Mouse (Mus musculus) MEL (cell line): ENCODE measurements at regions not wholly inside any gene's neighbourhood (a gene's known extent, or its start where the extent isn't known, plus 50 kb on each side); places are given as distances from the start of the nearest gene placed in this dataset.

Experiments
- CHD2 ChIP-seq: IDR thresholded peaks from 2 replicates; pipeline ENCODE4 v1.6.1; 2011; ENCODE audit warnings: low read length, improper control_type of control experiment
- CTCF ChIP-seq, 3 experiments: IDR thresholded peaks in 2 of 3; conservative IDR thresholded peaks in 1 of 3; 2 replicates each; pipeline ENCODE4 v1.5.1; 2011 to 2012; ENCODE audit warnings: low read length in 3 of 3, low read depth in 2 of 3, mild to moderate bottlenecking in 2 of 3, improper control_type of control experiment in 1 of 3, inconsistent platforms in 1 of 3, mixed read lengths in 1 of 3, moderate library complexity in 1 of 3; ENCODE audit not compliant: control insufficient read depth in 1 of 3, insufficient read depth in 1 of 3, poor library complexity in 1 of 3, severe bottlenecking in 1 of 3
- E2F4 ChIP-seq: IDR thresholded peaks from 2 replicates; pipeline ENCODE4 v1.6.1; 2011; ENCODE audit warnings: low read depth, low read length, improper control_type of control experiment, borderline replicate concordance
- EP300 ChIP-seq, 2 experiments: IDR thresholded peaks; 2 replicates each; pipeline ENCODE4 v1.6.1; 2011; ENCODE audit warnings: improper control_type of control experiment in 2 of 2, low read length in 2 of 2, low read depth in 1 of 2, mild to moderate bottlenecking in 1 of 2
- HCFC1 ChIP-seq: IDR thresholded peaks from 2 replicates; pipeline ENCODE4 v1.6.1; 2012; ENCODE audit warnings: low read depth, mild to moderate bottlenecking, inconsistent platforms, low read length, improper control_type of control experiment, moderate library complexity
- MAFK ChIP-seq: IDR thresholded peaks from 2 replicates; pipeline ENCODE4 v1.6.1; 2011; ENCODE audit warnings: low read depth, mild to moderate bottlenecking, low read length, improper control_type of control experiment, borderline replicate concordance
- MAX ChIP-seq: IDR thresholded peaks from 2 replicates; pipeline ENCODE4 v1.6.1; 2011; ENCODE audit warnings: low read length, improper control_type of control experiment
- MYC ChIP-seq: IDR thresholded peaks from 2 replicates; pipeline ENCODE4 v1.6.1; 2011; ENCODE audit warnings: low read depth, mild to moderate bottlenecking, low read length, improper control_type of control experiment, moderate library complexity
- NRF1 ChIP-seq: IDR thresholded peaks from 2 replicates; pipeline ENCODE4 v1.6.1; 2014; ENCODE audit warnings: low read depth, mild to moderate bottlenecking, inconsistent platforms, low read length, improper control_type of control experiment, moderate library complexity; ENCODE audit not compliant: poor library complexity, insufficient read depth, severe bottlenecking
- RCOR1 ChIP-seq: IDR thresholded peaks from 2 replicates; pipeline ENCODE4 v1.6.1; 2012; ENCODE audit warnings: low read depth, mild to moderate bottlenecking, inconsistent platforms, low read length, improper control_type of control experiment
- TAL1 ChIP-seq: IDR thresholded peaks from 2 replicates; pipeline ENCODE4 v1.6.1; 2012; ENCODE audit warnings: mild to moderate bottlenecking, inconsistent platforms, low read length, moderate library complexity, mixed read lengths
- USF1 ChIP-seq: IDR thresholded peaks from 2 replicates; pipeline ENCODE4 v1.6.1; 2014; ENCODE audit warnings: low read depth, mild to moderate bottlenecking, inconsistent platforms, low read length, improper control_type of control experiment, moderate library complexity
- ZC3H11A ChIP-seq: IDR thresholded peaks from 2 replicates; pipeline ENCODE4 v1.6.1; 2012; ENCODE audit warnings: low read depth, mild to moderate bottlenecking, inconsistent platforms, low read length, improper control_type of control experiment

- no peak for TF ChIP-seq CTCF (IDR thresholded peaks at IDR 0.05 in 2 of 3, conservative IDR thresholded peaks at IDR 0.05 in 1 of 3; ENCODE audit: control insufficient read depth in 1 of 3, insufficient read depth in 1 of 3, low read depth in 2 of 3, low read length in 3 of 3, poor library complexity in 1 of 3, severe bottlenecking in 1 of 3)
- TF ChIP-seq HCFC1 = no peak
- TF ChIP-seq MYC = no peak
- no peak for TF ChIP-seq MAFK
- TF ChIP-seq NRF1 = no peak
- TF ChIP-seq ZC3H11A = no peak
- TF ChIP-seq RCOR1 = no peak
- TF ChIP-seq CHD2 = no peak
- TF ChIP-seq TAL1 = no peak
- no peak for TF ChIP-seq MAX
- TF ChIP-seq USF1 = no peak
- TF ChIP-seq E2F4 = no peak
- no peak for TF ChIP-seq EP300 (IDR thresholded peaks at IDR 0.05; ENCODE audit: low read depth in 1 of 2, low read length in 2 of 2)
Measured at GRCm38 (mm10) chr19:14390914-14391313, 206.9 kb downstream of the Tle4 start.
